Mouse (Mus musculus) central nervous system, embryonic 11.5 days (tissue): ENCODE data around the gene Gm20431. TPM values are rescaled to one million over a fixed set of nuclear protein-coding genes. Genes with fewer than 3 reads are reported as not detected.

Experiments used
- polyA plus RNA-seq: library from polyadenylated mRNA; depleted of rRNA; stranded (reverse); fragments of >200 nt; gene quantifications from 2 replicates; pipeline ENCODE4 v1.2.3, GENCODE M21; 2012; rRNA removed

The Gm20431 gene
- 3.4 TPM in 1 of 2 replicates, not detected in the other for polyA plus RNA-seq

GRCm38 (mm10) chr2:167661270-167662203, at the start of gene Gm20431:
Gene Gm20431 (minus strand): TSS chr2:167661496.

DNA sequence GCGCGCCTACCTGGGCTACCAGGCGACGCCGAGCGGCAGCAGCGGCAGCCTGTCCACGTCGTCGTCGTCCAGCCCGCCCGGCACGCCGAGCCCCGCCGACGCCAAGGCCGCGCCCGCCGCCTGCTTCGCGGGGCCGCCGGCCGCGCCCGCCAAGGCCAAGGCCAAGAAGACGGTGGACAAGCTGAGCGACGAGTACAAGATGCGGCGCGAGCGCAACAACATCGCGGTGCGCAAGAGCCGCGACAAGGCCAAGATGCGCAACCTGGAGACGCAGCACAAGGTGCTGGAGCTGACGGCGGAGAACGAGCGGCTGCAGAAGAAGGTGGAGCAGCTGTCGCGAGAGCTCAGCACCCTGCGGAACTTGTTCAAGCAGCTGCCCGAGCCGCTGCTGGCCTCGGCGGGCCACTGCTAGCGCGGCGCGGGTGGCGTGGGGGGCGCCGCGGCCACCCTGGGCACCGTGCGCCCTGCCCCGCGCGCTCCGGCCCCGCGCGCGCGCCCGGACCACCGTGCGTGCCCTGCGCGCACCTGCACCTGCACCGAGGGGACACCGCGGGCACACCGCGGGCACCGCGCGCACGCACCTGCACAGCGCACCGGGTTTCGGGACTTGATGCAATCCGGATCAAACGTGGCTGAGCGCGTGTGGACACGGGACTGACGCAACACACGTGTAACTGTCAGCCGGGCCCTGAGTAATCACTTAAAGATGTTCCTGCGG, 28.4 kb upstream of the Gm20431 start, which contains the start of gene Tmem189:
Gene Tmem189, minus strand, starts transcription at position 322 of the 718 bp plus-strand sequence.

GRCm38 (mm10) chr2:167688498-167689451, 27.5 kb upstream of the Gm20431 start, which contains the start of gene Cebpb:
Gene Cebpb (plus strand): TSS chr2:167688915.

GRCm38 (mm10) chr2:167631591-167632448, 29.5 kb downstream of the Gm20431 start, which contains the start of gene Ube2v1:
Gene Ube2v1 (minus strand): TSS chr2:167632095.

Other genes with a start within 250 kb of the Gm20431 start
- 22.8 and 41.0 TPM in 2 replicates for gene Slc9a8, start 239.8 kb downstream of the Gm20431 start, polyA plus RNA-seq
- gene Rnf114, start 168.9 kb downstream of the Gm20431 start, polyA plus RNA-seq, result 74.8 and 110 TPM in 2 replicates
- gene Spata2, start 168.6 kb downstream of the Gm20431 start, polyA plus RNA-seq, result 22.9 and 26.1 TPM in 2 replicates
- gene Snai1, start 123.3 kb downstream of the Gm20431 start, polyA plus RNA-seq, result 14.7 and 46.6 TPM in 2 replicates
- gene Ube2v1, start 29.4 kb downstream of the Gm20431 start, polyA plus RNA-seq, result 119 and 151 TPM in 2 replicates
- 6.3 and 6.8 TPM in 2 replicates for gene Cebpb, start 27.4 kb upstream of the Gm20431 start, polyA plus RNA-seq
- gene Tmem189, start 28.3 kb upstream of the Gm20431 start, polyA plus RNA-seq, result 33.8 and 44.3 TPM in 2 replicates